Mouse (Mus musculus) forebrain, postnatal 0 days (tissue): ENCODE measurements around the gene Mab21l1. TPM values are rescaled to one million over a fixed set of nuclear protein-coding genes. Genes with fewer than 3 reads are reported as not detected.

ENCODE experiments used
- ATAC-seq: fragments of 200-750 bp; cut with Nextera tagmentation; 2 replicates; pipeline ENCODE4 v1.8.0; 2017; ENCODE audit warnings: mild to moderate bottlenecking, moderate library complexity
- DNase-seq: peaks from one replicate; pipeline ENCODE4 v3.0.0-alpha.2; 2015
- H3K27ac ChIP-seq: fragments of 300-500 bp; sonication (generic); 2 replicates; pipeline ENCODE4 v1.5.1; 2014; ENCODE audit warnings: low read depth, mild to moderate bottlenecking, antibody characterized with exemption, low read length, moderate library complexity, mixed read lengths
- H3K27me3 ChIP-seq: fragments of 300-500 bp; sonication (generic); 2 replicates; pipeline ENCODE4 v1.6.1; 2014; ENCODE audit warnings: mild to moderate bottlenecking, low read length, mixed read lengths; ENCODE audit not compliant: insufficient read depth
- H3K36me3 ChIP-seq: fragments of 300-500 bp; sonication (generic); 2 replicates; pipeline ENCODE4 v1.6.1; 2014; ENCODE audit warnings: mild to moderate bottlenecking, moderate library complexity; ENCODE audit not compliant: insufficient read depth
- H3K4me1 ChIP-seq: fragments of 300-500 bp; sonication (generic); 2 replicates; pipeline ENCODE4 v1.6.1; 2014; ENCODE audit warnings: antibody characterized with exemption; ENCODE audit not compliant: insufficient read depth
- H3K4me2 ChIP-seq: fragments of 300-500 bp; sonication (generic); 2 replicates; pipeline ENCODE4 v1.6.1; 2014; ENCODE audit warnings: low read depth, mild to moderate bottlenecking, moderate library complexity
- H3K4me3 ChIP-seq: fragments of 300-500 bp; sonication (generic); 2 replicates; pipeline ENCODE4 v1.5.1; 2014; ENCODE audit warnings: low read depth, low read length, mixed read lengths
- H3K9ac ChIP-seq: fragments of 300-500 bp; sonication (generic); 2 replicates; pipeline ENCODE4 v1.6.1; 2014; ENCODE audit warnings: mild to moderate bottlenecking
- H3K9me3 ChIP-seq: fragments of 300-500 bp; sonication (generic); 2 replicates; pipeline ENCODE4 v1.6.1; 2016; ENCODE audit warnings: low read length
- CTCF ChIP-seq: sonication (generic); IDR thresholded peaks from 2 replicates; pipeline ENCODE4 v1.5.1; 2016; ENCODE audit warnings: antibody characterized with exemption, control low read depth, low read depth
- WGBS: fragments of 180-500 bp; shearing (Covaris S2); extraction: QIAGEN DNeasy Blood & Tissue Kit; methylation state at CpG from one replicate; pipeline ENCODE4 v1.1.7; 2014; 5-methylcytosine and 5-hydroxymethylcytosine counted together
- polyA plus RNA-seq: library from polyadenylated mRNA; unstranded; fragments of >200 nt; fragmentation: Nextera tagmentation; extraction: Ambion mirVana; gene quantifications from 2 replicates; pipeline ENCODE4 v1.2.1, GENCODE M21; 2015
- total RNA-seq: library from RNA; depleted of rRNA; stranded (reverse); fragments of >200 nt; gene quantifications from 2 replicates; pipeline ENCODE4 v1.2.3, GENCODE M21; 2014

The Mab21l1 gene
- total and polyA plus RNA-seq, 2 experiments from 2014 or later = 13.5 to 16.9 TPM

- Histone ChIP-seq H3K4me3 (no peak overlapping the region), H3K4me2 (no peak overlapping the region), H3K27ac (no peak overlapping the region), H3K9me3 (no peaks in the 10 kb centered on the region), H3K9ac (no peak overlapping the region), H3K4me1 (peaks cover 3% of the 10 kb centered on the region; the same call in 1 of the 2 replicates), H3K36me3 (0 out of 2 replicates have a peak, but pooled peaks cover under 1% of the 10 kb centered on the region), H3K27me3 (peaks cover 12% of the 10 kb centered on the region)
- no peak for TF ChIP-seq CTCF
- DNase-seq = no peak
- ATAC-seq = no peak
- WGBS = 32% methylated on average over 5 of the region's 5 CpGs
Measured at GRCm38 (mm10) chr3:55788621-55789201, 6.4 kb downstream of the Mab21l1 start.

- peak; percentile 36 for ATAC-seq
- no peak overlapping the region for H3K9ac ChIP-seq
- H3K27ac ChIP-seq = no peak overlapping the region
- no peak for TF ChIP-seq CTCF
- H3K9me3 ChIP-seq = no peaks in the 10 kb centered on the region
- H3K27me3 ChIP-seq = peaks cover 6% of the 10 kb centered on the region
- H3K4me1 ChIP-seq = peaks cover 3% of the 10 kb centered on the region; the same call in 1 of the 2 replicates
- DNase-seq = no peak
- no peak overlapping the region for H3K4me2 ChIP-seq
- no peak overlapping the region for H3K4me3 ChIP-seq
- 43% methylated on average over 2 of the region's 2 CpGs for WGBS
- H3K36me3 ChIP-seq = no peaks in the 10 kb centered on the region
Measured at GRCm38 (mm10) chr3:55789856-55790255, 7.5 kb downstream of the Mab21l1 start.

- ATAC-seq = no peak
- H3K36me3 ChIP-seq = no peaks in the 10 kb centered on the region
- DNase-seq = no peak
- TF ChIP-seq CTCF = no peak
- no peak overlapping the region for H3K4me2 ChIP-seq
- H3K27me3 ChIP-seq = peaks cover 6% of the 10 kb centered on the region
- no peak overlapping the region for H3K4me3 ChIP-seq
- 81% methylated on average over 4 of the region's 4 CpGs for WGBS
- H3K9me3 ChIP-seq = no peaks in the 10 kb centered on the region
- no peak overlapping the region for H3K27ac ChIP-seq
- no peak overlapping the region for H3K9ac ChIP-seq
- H3K4me1 ChIP-seq = peaks cover 3% of the 10 kb centered on the region; the same call in 1 of the 2 replicates
Measured at GRCm38 (mm10) chr3:55790609-55791008, 8.3 kb downstream of the Mab21l1 start.

GRCm38 (mm10) chr3:55792251-55792650, 9.9 kb downstream of the Mab21l1 start:
- no peak for DNase-seq
- 75% methylated on average over 5 of the region's 5 CpGs for WGBS
- no peak for TF ChIP-seq CTCF

GRCm38 (mm10) chr3:55793842-55794575, 11.7 kb downstream of the Mab21l1 start:
- TF ChIP-seq CTCF = no peak
- H3K9ac ChIP-seq = no peak overlapping the region
- no peaks in the 10 kb centered on the region for H3K9me3 ChIP-seq
- H3K4me1 ChIP-seq = no peaks in the 10 kb centered on the region
- DNase-seq (peak; percentile 22), ATAC-seq (no peak)
- no peak overlapping the region for H3K4me2 ChIP-seq
- no peaks in the 10 kb centered on the region for H3K36me3 ChIP-seq
- 54% methylated on average over 7 of the region's 7 CpGs for WGBS
- no peak overlapping the region for H3K4me3 ChIP-seq
- 0 out of 2 replicates have a peak, but pooled peaks cover 3% of the 10 kb centered on the region for H3K27me3 ChIP-seq
- H3K27ac ChIP-seq = no peak overlapping the region

More at GRCm38 (mm10) chr3:55792251-55792650, 9.9 kb downstream of the Mab21l1 start:
- Histone ChIP-seq H3K27ac (no peak overlapping the region), H3K27me3 (0 out of 2 replicates have a peak, but pooled peaks cover 3% of the 10 kb centered on the region), H3K4me2 (no peak overlapping the region), H3K36me3 (no peaks in the 10 kb centered on the region), H3K9ac (no peak overlapping the region), H3K4me3 (no peak overlapping the region), H3K9me3 (no peaks in the 10 kb centered on the region), H3K4me1 (peaks cover 3% of the 10 kb centered on the region; the same call in 1 of the 2 replicates)
- no peak for ATAC-seq

DNA sequence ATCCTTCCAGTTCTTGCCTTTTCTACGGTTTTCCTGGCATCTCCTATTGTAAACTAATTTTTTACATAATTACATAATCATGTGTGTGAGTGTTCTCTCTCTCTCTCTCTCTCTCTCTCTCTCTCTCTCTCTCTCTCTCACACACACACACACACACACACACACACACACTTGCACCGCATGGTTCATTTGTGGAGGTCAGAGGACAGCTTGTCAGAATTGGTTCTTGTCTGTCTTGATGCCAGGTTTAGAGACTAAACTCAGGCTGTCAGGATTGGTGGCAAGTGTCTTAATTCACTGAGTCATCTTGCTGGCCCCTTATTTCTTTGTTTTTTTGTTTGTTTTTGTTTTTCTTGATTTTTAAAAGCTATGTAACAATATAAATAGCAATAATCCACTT, 12.5 kb downstream of the Mab21l1 start:
- H3K9ac ChIP-seq = no peak overlapping the region
- H3K36me3 ChIP-seq = no peaks in the 10 kb centered on the region
- WGBS = 74% methylated on average over 2 of the region's 2 CpGs
- H3K4me1 ChIP-seq = no peaks in the 10 kb centered on the region
- ATAC-seq (no peak), DNase-seq (no peak)
- TF ChIP-seq CTCF = no peak
- H3K27ac ChIP-seq = no peak overlapping the region
- 0 out of 2 replicates have a peak, but pooled peaks cover 3% of the 10 kb centered on the region for H3K27me3 ChIP-seq
- H3K4me3 ChIP-seq = no peak overlapping the region
- no peaks in the 10 kb centered on the region for H3K9me3 ChIP-seq
- no peak overlapping the region for H3K4me2 ChIP-seq
